Mouse (Mus musculus) heart, embryonic 11.5 days (tissue): ENCODE data around the gene Cmss1. TPM values are rescaled to one million over a fixed set of nuclear protein-coding genes. Genes with fewer than 3 reads are reported as not detected.
A peak's percentile ranks its signal among the peaks of the same experiment; 100 is the strongest.

ENCODE experiments used
- ATAC-seq: fragments of 200-750 bp; cut with Nextera tagmentation; replicated peaks from 2 replicates; pipeline ENCODE4 v1.8.0; 2017; ENCODE audit warnings: moderate library complexity; ENCODE audit not compliant: insufficient number of reproducible peaks, low FRiP score, low TSS enrichment
- H3K27ac ChIP-seq: fragments of 300-500 bp; sonication (generic); 2 replicates; pipeline ENCODE4 v1.5.1; 2014; ENCODE audit warnings: mild to moderate bottlenecking, low read depth, low read length
- H3K27me3 ChIP-seq: fragments of 300-500 bp; sonication (generic); 2 replicates; pipeline ENCODE4 v1.6.1; 2014; ENCODE audit warnings: mild to moderate bottlenecking, low read length, mixed read lengths; ENCODE audit not compliant: control insufficient read depth, insufficient read depth
- H3K36me3 ChIP-seq: fragments of 300-500 bp; sonication (generic); 2 replicates; pipeline ENCODE4 v1.6.1; 2014; ENCODE audit warnings: mild to moderate bottlenecking, low read length, moderate library complexity, mixed read lengths; ENCODE audit not compliant: control insufficient read depth, insufficient read depth
- H3K4me1 ChIP-seq: fragments of 300-500 bp; sonication (generic); 2 replicates; pipeline ENCODE4 v1.6.1; 2014; ENCODE audit warnings: low read length; ENCODE audit not compliant: control insufficient read depth, insufficient read depth
- H3K4me2 ChIP-seq: fragments of 300-500 bp; sonication (generic); 2 replicates; pipeline ENCODE4 v1.6.1; 2014; ENCODE audit warnings: mild to moderate bottlenecking, moderate library complexity
- H3K4me3 ChIP-seq: fragments of 300-500 bp; sonication (generic); 2 replicates; pipeline ENCODE4 v1.5.1; 2014; ENCODE audit warnings: low read depth, low read length
- H3K9ac ChIP-seq: fragments of 300-500 bp; sonication (generic); 2 replicates; pipeline ENCODE4 v1.6.1; 2014; ENCODE audit warnings: mild to moderate bottlenecking, low read depth, low read length, moderate library complexity
- H3K9me3 ChIP-seq: fragments of 300-500 bp; sonication (generic); replicated peaks from 2 replicates; pipeline ENCODE4 v1.6.1; 2016; ENCODE audit warnings: low read length; ENCODE audit not compliant: control insufficient read depth
- WGBS: fragments of 180-500 bp; shearing (Covaris S2); extraction: QIAGEN DNeasy Blood & Tissue Kit; methylation state at CpG from one replicate; pipeline ENCODE4 v1.1.7; 2014; ENCODE audit not compliant: insufficient replicate concordance; 5-methylcytosine and 5-hydroxymethylcytosine counted together
- polyA plus RNA-seq: library from polyadenylated mRNA; unstranded; fragments of >200 nt; fragmentation: Nextera tagmentation; extraction: Ambion mirVana; gene quantifications from 2 replicates; pipeline ENCODE4 v1.2.1, GENCODE M21; 2014

The Cmss1 gene
- polyA plus RNA-seq, 1 experiment from 2014 or later, result 36.6 TPM

DNA sequence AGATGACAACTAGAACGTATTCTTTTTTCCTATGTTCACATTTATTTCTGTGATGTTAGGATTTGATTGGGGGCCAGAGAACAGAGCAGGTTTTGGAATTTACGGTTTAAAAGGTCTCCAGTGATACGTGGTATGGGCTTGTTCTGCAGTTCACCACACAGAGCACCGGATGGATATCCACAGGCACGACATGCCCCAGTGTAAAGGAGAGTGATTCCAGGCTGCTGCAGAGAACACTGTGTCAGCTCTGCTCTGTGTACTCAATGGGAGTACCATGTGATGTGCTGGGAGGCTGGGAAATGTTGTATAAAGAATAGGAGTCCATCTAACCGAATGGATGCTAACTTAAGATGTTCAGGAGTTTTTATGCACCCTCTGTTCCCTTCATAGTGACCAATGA, 252.7 kb downstream of the Cmss1 start:
- ATAC-seq, result no peak

GRCm38 (mm10) chr16:57353166-57353721, 253.4 kb downstream of the Cmss1 start:
- no peaks in the 10 kb centered on the region for H3K9me3 ChIP-seq
- peaks cover 25% of the 10 kb centered on the region for H3K4me1 ChIP-seq
- peak overlapping the region; percentile 50; the same call in 1 of the 2 replicates for H3K9ac ChIP-seq
- H3K4me3 ChIP-seq, result no peak overlapping the region
- H3K4me2 ChIP-seq, result peak overlapping the region; percentile 39
- ATAC-seq, result no peak
- H3K36me3 ChIP-seq, result no peaks in the 10 kb centered on the region
- H3K27ac ChIP-seq, result peak overlapping the region; percentile 70
- 57% methylated on average over 11 of the region's 11 CpGs for WGBS
- H3K27me3 ChIP-seq, result no peaks in the 10 kb centered on the region

More for the DNA sequence above, 252.7 kb downstream of the Cmss1 start:
- Histone ChIP-seq H3K9ac (no peak overlapping the region), H3K9me3 (no peaks in the 10 kb centered on the region), H3K4me1 (peaks cover 25% of the 10 kb centered on the region), H3K4me3 (no peak overlapping the region), H3K36me3 (no peaks in the 10 kb centered on the region), H3K27me3 (no peaks in the 10 kb centered on the region), H3K27ac (peak overlapping the region; percentile 29; the same call in 1 of the 2 replicates), H3K4me2 (peak overlapping the region; percentile 16; the same call in 1 of the 2 replicates)
- WGBS, result 58% methylated on average over 6 of the region's 6 CpGs

GRCm38 (mm10) chr16:57352751-57353150, 253.9 kb downstream of the Cmss1 start, which contains the start of gene Filip1l:
Gene Filip1l, plus strand, starts transcription at chr16:57353093.
- WGBS, result 71% methylated on average over 6 of the region's 6 CpGs
- no peaks in the 10 kb centered on the region for H3K27me3 ChIP-seq
- H3K9ac ChIP-seq, result peak within 1 kb of the TSS; percentile 50; the same call in 1 of the 2 replicates
- H3K36me3 ChIP-seq, result no peaks in the 10 kb centered on the region
- no peaks in the 10 kb centered on the region for H3K9me3 ChIP-seq
- ATAC-seq, result no peak
- H3K4me1 ChIP-seq, result peaks cover 25% of the 10 kb centered on the region
- peak within 1 kb of the TSS; percentile 70 for H3K27ac ChIP-seq
- peak within 1 kb of the TSS; percentile 39 for H3K4me2 ChIP-seq
- no peak within 1 kb of the TSS for H3K4me3 ChIP-seq

- WGBS, result 28% methylated on average over 3 of the region's 3 CpGs
- Histone ChIP-seq H3K4me3 (no peak overlapping the region), H3K9me3 (no peaks in the 10 kb centered on the region), H3K27me3 (no peaks in the 10 kb centered on the region), H3K9ac (no peak overlapping the region), H3K36me3 (no peaks in the 10 kb centered on the region), H3K27ac (no peak overlapping the region), H3K4me2 (no peak overlapping the region), H3K4me1 (peaks cover 11% of the 10 kb centered on the region)
- ATAC-seq, result no peak
Observed at GRCm38 (mm10) chr16:57349689-57350088, 257.0 kb downstream of the Cmss1 start.

- peaks cover 11% of the 10 kb centered on the region for H3K4me1 ChIP-seq
- H3K36me3 ChIP-seq, result no peaks in the 10 kb centered on the region
- WGBS, result 76% methylated on average over 3 of the region's 3 CpGs
- H3K4me3 ChIP-seq, result no peak overlapping the region
- no peak for ATAC-seq
- H3K27me3 ChIP-seq, result no peaks in the 10 kb centered on the region
- no peaks in the 10 kb centered on the region for H3K9me3 ChIP-seq
- no peak overlapping the region for H3K4me2 ChIP-seq
- no peak overlapping the region for H3K9ac ChIP-seq
- no peak overlapping the region for H3K27ac ChIP-seq
Observed at GRCm38 (mm10) chr16:57349039-57349438, 257.6 kb downstream of the Cmss1 start.

DNA sequence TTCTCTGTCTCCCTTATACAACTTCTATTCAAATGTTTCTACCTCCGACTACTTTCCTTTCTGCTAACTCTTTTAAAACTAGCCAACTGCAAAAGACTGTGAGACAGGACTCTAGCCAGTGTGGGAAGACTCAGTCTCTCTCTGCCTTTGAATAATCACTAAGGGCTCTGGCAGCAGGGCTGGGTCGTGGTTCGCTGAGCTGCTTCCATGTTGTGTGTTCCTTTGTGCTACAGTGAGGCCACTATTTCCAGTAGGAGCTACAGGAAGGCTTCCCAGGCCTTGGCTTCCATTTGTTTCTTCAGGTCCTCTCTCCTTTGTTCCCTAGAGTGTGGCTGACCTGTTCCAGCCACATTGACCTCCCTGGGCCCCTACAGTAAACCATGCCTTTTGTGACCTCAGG, 260.4 kb downstream of the Cmss1 start:
- Histone ChIP-seq H3K9ac (no peak overlapping the region), H3K4me2 (no peak overlapping the region), H3K36me3 (no peaks in the 10 kb centered on the region), H3K4me3 (no peak overlapping the region), H3K27ac (no peak overlapping the region), H3K9me3 (no peaks in the 10 kb centered on the region), H3K4me1 (no peaks in the 10 kb centered on the region), H3K27me3 (no peaks in the 10 kb centered on the region)
- no peak for ATAC-seq
- 86% methylated on average over 3 of the region's 3 CpGs for WGBS

DNA sequence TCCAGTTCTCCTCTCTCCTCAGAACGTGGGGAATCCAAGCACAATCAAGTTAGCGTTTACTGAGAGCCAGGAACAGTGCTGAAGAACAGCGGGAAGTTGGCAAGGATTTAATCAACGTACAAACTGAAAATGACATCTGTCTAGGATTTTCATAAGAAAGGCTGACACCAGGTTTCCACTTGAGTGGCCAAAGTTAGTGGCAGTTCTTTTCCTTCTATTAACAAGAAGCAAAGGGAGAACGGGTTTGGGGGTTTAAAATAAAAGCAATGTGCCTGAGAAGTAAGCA, 266.1 kb downstream of the Cmss1 start:
- no peaks in the 10 kb centered on the region for H3K27me3 ChIP-seq
- H3K4me3 ChIP-seq, result no peak overlapping the region
- no peak overlapping the region for H3K4me2 ChIP-seq
- no peak overlapping the region for H3K27ac ChIP-seq
- 66% methylated on average over 5 of the region's 5 CpGs for WGBS
- no peaks in the 10 kb centered on the region for H3K4me1 ChIP-seq
- no peaks in the 10 kb centered on the region for H3K36me3 ChIP-seq
- no peak for ATAC-seq
- no peak overlapping the region for H3K9ac ChIP-seq
- no peaks in the 10 kb centered on the region for H3K9me3 ChIP-seq

DNA sequence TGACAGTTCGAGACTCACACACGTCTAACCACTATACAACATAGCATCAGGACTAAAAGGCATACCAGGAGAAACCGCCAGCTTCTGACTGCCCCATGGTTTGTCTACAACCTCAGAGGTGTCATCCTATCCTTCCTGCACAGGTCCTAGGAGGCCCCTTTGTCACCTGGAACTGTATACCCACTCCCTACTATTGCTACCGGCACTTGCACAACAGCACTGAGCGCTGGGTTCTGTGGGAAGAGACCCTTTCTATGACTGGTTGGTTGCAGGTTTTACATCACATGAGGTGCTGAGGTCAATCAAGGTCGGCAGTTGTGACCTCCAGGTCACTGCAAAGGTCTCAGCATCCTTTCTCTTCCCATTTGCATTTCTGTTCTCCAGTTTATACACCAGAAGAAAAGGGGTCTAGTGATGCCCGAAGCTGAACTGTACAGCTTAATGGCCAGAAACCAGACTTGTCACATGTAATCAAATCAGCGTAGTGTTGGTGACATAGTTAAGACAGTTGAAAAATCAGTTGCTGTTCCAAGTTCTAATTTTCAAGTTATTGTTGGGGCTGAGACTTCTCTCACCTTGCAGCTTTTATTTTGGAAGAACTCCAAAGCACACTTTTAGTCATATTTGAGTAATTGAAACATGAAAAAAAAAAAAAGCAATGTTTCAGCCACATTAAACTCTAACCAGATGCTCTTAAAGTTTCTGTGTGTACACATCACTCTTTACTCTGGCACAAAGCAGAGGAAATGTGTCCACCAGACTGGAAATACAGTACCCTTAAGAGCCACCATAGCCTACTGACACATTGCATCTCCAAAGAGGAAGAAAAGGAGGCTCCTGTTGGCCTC, 266.7 kb downstream of the Cmss1 start:
- H3K27me3 ChIP-seq, result no peaks in the 10 kb centered on the region
- ATAC-seq, result no peak
- no peak overlapping the region for H3K4me2 ChIP-seq

More for the DNA sequence above, 266.7 kb downstream of the Cmss1 start:
- no peak overlapping the region for H3K9ac ChIP-seq
- no peaks in the 10 kb centered on the region for H3K4me1 ChIP-seq
- no peak overlapping the region for H3K4me3 ChIP-seq
- H3K27ac ChIP-seq, result no peak overlapping the region
- whole genome bisulfite sequencing, result 80% methylated on average over 8 of the region's 8 CpGs
- H3K9me3 ChIP-seq, result no peaks in the 10 kb centered on the region
- H3K36me3 ChIP-seq, result no peaks in the 10 kb centered on the region
